9 mouse cellular contexts compared by ENCODE assay signal in the genomic region with DNA sequence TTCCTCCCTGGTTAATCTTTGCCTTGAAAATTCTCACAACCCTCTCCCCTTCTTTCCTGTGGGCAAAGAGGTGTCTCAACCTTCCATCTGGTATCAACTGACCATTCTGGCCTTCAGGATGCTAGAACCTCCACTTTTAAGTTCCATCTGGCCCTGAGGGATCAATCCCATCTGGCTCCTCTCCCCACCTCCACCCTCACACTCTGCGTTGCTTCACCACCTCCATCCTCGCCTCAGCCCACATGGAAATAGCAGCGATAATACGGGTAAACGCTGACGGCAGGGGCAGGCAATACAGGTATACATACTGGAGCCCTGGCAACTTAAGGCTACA. TPM values are rescaled to one million over a fixed set of nuclear protein-coding genes. Genes with fewer than 3 reads are reported as not detected.
A peak's percentile ranks its signal among the peaks of the same experiment; 100 is the strongest.
DNase-seq lines count a peak whose midpoint lies in the region; ATAC-seq and TF ChIP-seq lines count a peak whose summit lies in the region.
"Had no signal": no experiment of that assay in that cellular context is flagged by ENCODE, and none has a peak within 500 bp of the region (broad histone marks: within the 10 kb centered on the region; RNA-seq: fewer than 3 reads in every experiment).

No protein-coding gene starts in this region.

- peaks cover 30% of the 10 kb centered on the region for H3K36me3 ChIP-seq in limb, embryonic 12.5 days
- peaks cover 9% of the 10 kb centered on the region for H3K36me3 ChIP-seq in stomach, embryonic 16.5 days (ENCODE audit: control insufficient read depth, insufficient read depth, low read length)

- H3K27me3 ChIP-seq in cerebellum, adult 2 months (ENCODE audit: control insufficient read depth, insufficient read depth, low read length): no peaks in the 10 kb centered on the region
- peaks cover 73% of the 10 kb centered on the region for H3K27me3 ChIP-seq in limb, embryonic 12.5 days
- H3K27me3 ChIP-seq in stomach, embryonic 16.5 days (ENCODE audit: control insufficient read depth, insufficient read depth, low read length): peaks cover 3% of the 10 kb centered on the region; the same call in 1 of the 2 replicates

- no peak for DNase-seq in cerebellum, adult 2 months
- DNase-seq in cerebellum, adult 8-10 months: no peak
- peak; percentile 54 for DNase-seq in right cerebral cortex, adult 18-20 months
- no peak for DNase-seq in right cerebral cortex, postnatal 10 days (ENCODE audit: low spot score in 2 of 2)
- DNase-seq in T-cell, adult 2 months (ENCODE audit: low spot score): no peak
- DNase-seq in gastrocnemius, postnatal 14 days: no peak

- TF ChIP-seq CTCF in cerebellum, adult 2 months (IDR thresholded peaks at IDR 0.05; ENCODE audit: borderline replicate concordance, insufficient read depth, low read depth, low read length): no peak

- H3K27ac ChIP-seq in cerebellum, adult 2 months (ENCODE audit: insufficient read depth, low read length): peak overlapping the region; percentile 93
- no peak overlapping the region for H3K27ac ChIP-seq in limb, embryonic 12.5 days
- H3K27ac ChIP-seq in stomach, embryonic 16.5 days (ENCODE audit: low read length): peak overlapping the region; percentile 81

- no peak overlapping the region for H3K9ac ChIP-seq in limb, embryonic 12.5 days (replicated peaks)
- H3K9ac ChIP-seq in stomach, embryonic 16.5 days (ENCODE audit: low read length): peak overlapping the region; percentile 77

- peak; percentile 25; the same call in 1 of the 2 replicates for TF ChIP-seq POLR2A in cerebellum, adult 2 months (IDR thresholded peaks at IDR 0.05; ENCODE audit: borderline replicate concordance, insufficient read depth, low read length)

- H3K4me3 ChIP-seq in cerebellum, adult 2 months (replicated peaks; ENCODE audit: insufficient read depth, low read depth, low read length): peak overlapping the region; percentile 69
- H3K4me3 ChIP-seq in limb, embryonic 12.5 days (replicated peaks): peak overlapping the region; percentile 53
- peak overlapping the region; percentile 66 for H3K4me3 ChIP-seq in stomach, embryonic 16.5 days (replicated peaks; ENCODE audit: low read length)

- H3K4me1 ChIP-seq in cerebellum, adult 2 months (ENCODE audit: control insufficient read depth, insufficient read depth, low read length): peaks cover 16% of the 10 kb centered on the region
- H3K4me1 ChIP-seq in limb, embryonic 12.5 days (replicated peaks): peaks cover 19% of the 10 kb centered on the region
- H3K4me1 ChIP-seq in stomach, embryonic 16.5 days (ENCODE audit: control insufficient read depth, insufficient read depth, low read length): peaks cover 18% of the 10 kb centered on the region

- under 1% methylated on average over 6 of the region's 6 CpGs for WGBS in cerebellum, adult 2 months
- 3% methylated on average over 6 of the region's 6 CpGs for WGBS in limb, embryonic 12.5 days
- WGBS in stomach, embryonic 16.5 days: 2% methylated on average over 6 of the region's 6 CpGs

- ATAC-seq in limb, embryonic 12.5 days (ENCODE audit: insufficient number of reproducible peaks, insufficient read depth, low FRiP score, low TSS enrichment, low read depth): no peak
- ATAC-seq in stomach, embryonic 16.5 days (ENCODE audit: insufficient read depth, low FRiP score): no peak

- intact Hi-C loops in gastrocnemius, postnatal 14 days (cut with DNase I; ENCODE audit: low total_unique reads): no loop called here

- H3K4me2 ChIP-seq in limb, embryonic 12.5 days: peak overlapping the region; percentile 96
- peak overlapping the region; percentile 90 for H3K4me2 ChIP-seq in stomach, embryonic 16.5 days (ENCODE audit: low read depth, low read length)

- H3K9me3 ChIP-seq in limb, embryonic 12.5 days: no peaks in the 10 kb centered on the region
- no peaks in the 10 kb centered on the region for H3K9me3 ChIP-seq in stomach, embryonic 16.5 days (replicated peaks; ENCODE audit: control insufficient read depth, low read length)

RNA-seq across cellular contexts. Expression of a gene that starts 1.8 kb away (rescaled TPM):
- 385 and 391 TPM in 2 replicates for polyA plus RNA-seq in cerebellum, adult 2 months (2012; rRNA removed)
- polyA plus RNA-seq in limb, embryonic 12.5 days (2016; fragmentation: Nextera tagmentation; extraction: Ambion mirVana): 14.5 and 15.8 TPM in 2 replicates
- polyA plus RNA-seq in stomach, embryonic 16.5 days (2015; fragmentation: Nextera tagmentation; extraction: Ambion mirVana): 184 and 218 TPM in 2 replicates
- 100 to 1,000 TPM; 475 to 599 TPM for total RNA-seq in gastrocnemius, postnatal 14 days (2021)

RNA-seq across cellular contexts. Expression of a gene that starts 7.2 kb away (rescaled TPM):
- 161 and 167 TPM in 2 replicates for polyA plus RNA-seq in cerebellum, adult 2 months (2012; rRNA removed)
- 131 and 134 TPM in 2 replicates for polyA plus RNA-seq in limb, embryonic 12.5 days (2016; fragmentation: Nextera tagmentation; extraction: Ambion mirVana)
- 109 and 115 TPM in 2 replicates for polyA plus RNA-seq in stomach, embryonic 16.5 days (2015; fragmentation: Nextera tagmentation; extraction: Ambion mirVana)
- total RNA-seq in gastrocnemius, postnatal 14 days (2021): 10 to 100 TPM; 27.2 to 28.2 TPM

RNA-seq across cellular contexts. Expression of a gene that starts 7.2 kb away (rescaled TPM):
- 10.8 TPM in 2 replicates for polyA plus RNA-seq in cerebellum, adult 2 months (2012; rRNA removed)
- 19.3 and 20.6 TPM in 2 replicates for polyA plus RNA-seq in limb, embryonic 12.5 days (2016; fragmentation: Nextera tagmentation; extraction: Ambion mirVana)
- 18.2 and 20.1 TPM in 2 replicates for polyA plus RNA-seq in stomach, embryonic 16.5 days (2015; fragmentation: Nextera tagmentation; extraction: Ambion mirVana)
- total RNA-seq in gastrocnemius, postnatal 14 days (2021): 1 to 10 TPM; 4.5 to 4.8 TPM

RNA-seq across cellular contexts. Expression of a gene that starts 14.0 kb away (rescaled TPM):
- polyA plus RNA-seq in cerebellum, adult 2 months (2012; rRNA removed): not detected in 2 replicates
- not detected in 2 replicates for polyA plus RNA-seq in limb, embryonic 12.5 days (2016; fragmentation: Nextera tagmentation; extraction: Ambion mirVana)
- not detected in 2 replicates for polyA plus RNA-seq in stomach, embryonic 16.5 days (2015; fragmentation: Nextera tagmentation; extraction: Ambion mirVana)
- not detected for total RNA-seq in gastrocnemius, postnatal 14 days (2021)
- total RNA-seq: heart, postnatal 10 days had no signal

RNA-seq across cellular contexts. Expression of a gene that starts 18.3 kb away (rescaled TPM):
- polyA plus RNA-seq in cerebellum, adult 2 months (2012; rRNA removed): 139 and 153 TPM in 2 replicates
- 40.7 and 42.8 TPM in 2 replicates for polyA plus RNA-seq in limb, embryonic 12.5 days (2016; fragmentation: Nextera tagmentation; extraction: Ambion mirVana)
- 31.3 and 32.3 TPM in 2 replicates for polyA plus RNA-seq in stomach, embryonic 16.5 days (2015; fragmentation: Nextera tagmentation; extraction: Ambion mirVana)
- total RNA-seq in gastrocnemius, postnatal 14 days (2021): 10 to 100 TPM; 32.4 to 33.2 TPM

Comparison
In these comparisons a context has a peak if more than half of its experiments do, and no peak if none do; other contexts are left out.
1. RNA of a gene that starts 1.8 kb away (polyA plus RNA-seq): 385 to 391 TPM in cerebellum, adult 2 months and 184 to 218 TPM in stomach, embryonic 16.5 days; 14.5 to 15.8 TPM in limb, embryonic 12.5 days; every median in the first group is over 10 times any median in the second.
2. Peak in every context shown above with its lines, with median percentiles within 50 percentile points of each other: H3K4me3 ChIP-seq.